Mouse (Mus musculus): Measurements from ENCODE around the gene St3gal4. TPM values are rescaled to one million over a fixed set of nuclear protein-coding genes. Genes with fewer than 3 reads are reported as not detected.

St3gal4 gene
- polyA plus RNA-seq, 1 experiment: 11.6 TPM

DNA sequence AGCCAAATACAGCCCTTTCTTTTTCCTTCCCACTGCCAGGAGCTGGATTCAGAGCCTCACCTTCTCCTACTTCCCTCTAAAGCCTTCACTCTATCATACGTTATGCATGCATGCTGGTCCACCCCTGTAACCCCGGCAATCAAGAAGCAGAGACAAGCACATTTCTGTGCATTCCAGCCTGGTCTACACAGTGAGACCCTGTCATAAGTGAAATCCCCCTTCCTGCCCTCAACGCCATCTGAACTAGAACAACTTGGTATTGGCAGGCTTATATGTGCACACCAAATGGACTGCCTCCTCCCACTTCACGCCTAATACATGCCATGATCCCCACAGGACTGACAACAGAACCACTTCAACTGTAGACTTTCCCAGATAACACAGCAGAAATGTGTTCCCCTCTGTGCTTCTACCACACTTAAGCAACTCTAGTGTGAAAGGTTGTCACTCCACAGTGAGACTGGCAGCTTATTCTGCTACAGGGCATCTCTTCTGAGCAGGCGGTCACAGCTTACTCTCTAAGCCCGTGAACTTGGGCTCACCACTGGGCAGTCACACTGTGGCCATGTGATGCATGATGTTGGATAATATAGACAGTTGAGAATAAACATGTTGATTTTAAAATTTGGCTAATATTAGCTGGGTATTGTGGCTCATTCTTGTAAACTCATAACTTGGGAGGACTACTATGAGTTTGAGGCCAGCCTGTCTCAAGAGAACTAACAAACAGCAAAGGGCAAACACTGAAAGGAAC, 68.2 kb downstream of the St3gal4 start:
- H3K27me3 ChIP-seq (ENCODE audit: control insufficient read depth, insufficient read depth, low read length): no peaks in the 10 kb centered on the region
- WGBS: 91% methylated on average over 6 of the region's 6 CpGs
- TF ChIP-seq POLR2A (IDR thresholded peaks at IDR 0.05; ENCODE audit: low read depth, low read length) (no peak), CTCF (IDR thresholded peaks at IDR 0.05; ENCODE audit: extremely low read depth, insufficient read depth, insufficient read length, insufficient replicate concordance) (no peak)
- H3K27ac ChIP-seq (ENCODE audit: insufficient read depth, low read length): no peak overlapping the region
- H3K36me3 ChIP-seq (ENCODE audit: control insufficient read depth, insufficient read depth, low read length): peaks cover 4% of the 10 kb centered on the region; the same call in 1 of the 2 replicates
- no peak overlapping the region for H3K4me3 ChIP-seq (ENCODE audit: extremely low read depth, insufficient read depth, insufficient read length)
- no peak for DNase-seq (ENCODE audit: low read depth in 1 of 2, low spot score in 2 of 2)
- H3K4me1 ChIP-seq (ENCODE audit: control insufficient read depth, insufficient read depth, insufficient read length): peaks cover 5% of the 10 kb centered on the region; the same call in 1 of the 2 replicates

- peak in 1 of 2 experiments; percentile 9 for DNase-seq (ENCODE audit: low read depth in 1 of 2, low spot score in 2 of 2)
- peaks cover 4% of the 10 kb centered on the region; the same call in 1 of the 2 replicates for H3K36me3 ChIP-seq (ENCODE audit: control insufficient read depth, insufficient read depth, low read length)
- H3K4me3 ChIP-seq (ENCODE audit: extremely low read depth, insufficient read depth, insufficient read length): no peak overlapping the region
- H3K4me1 ChIP-seq (ENCODE audit: control insufficient read depth, insufficient read depth, insufficient read length): no peaks in the 10 kb centered on the region
- 76% methylated on average over 3 of the region's 3 CpGs for WGBS
- no peak overlapping the region for H3K27ac ChIP-seq (ENCODE audit: insufficient read depth, low read length)
- no peaks in the 10 kb centered on the region for H3K27me3 ChIP-seq (ENCODE audit: control insufficient read depth, insufficient read depth, low read length)
- no peak for TF ChIP-seq POLR2A (IDR thresholded peaks at IDR 0.05; ENCODE audit: low read depth, low read length)
- TF ChIP-seq CTCF (IDR thresholded peaks at IDR 0.05; ENCODE audit: extremely low read depth, insufficient read depth, insufficient read length, insufficient replicate concordance): no peak
Measured at GRCm38 (mm10) chr9:35049891-35050527, 69.1 kb downstream of the St3gal4 start.

- H3K4me3 ChIP-seq (ENCODE audit: extremely low read depth, insufficient read depth, insufficient read length): no peak overlapping the region
- peaks cover 3% of the 10 kb centered on the region; the same call in 1 of the 2 replicates for H3K36me3 ChIP-seq (ENCODE audit: control insufficient read depth, insufficient read depth, low read length)
- H3K27ac ChIP-seq (ENCODE audit: insufficient read depth, low read length): no peak overlapping the region
- H3K4me1 ChIP-seq (ENCODE audit: control insufficient read depth, insufficient read depth, insufficient read length): no peaks in the 10 kb centered on the region
- WGBS: 85% methylated on average over 6 of the region's 6 CpGs
- H3K27me3 ChIP-seq (ENCODE audit: control insufficient read depth, insufficient read depth, low read length): no peaks in the 10 kb centered on the region
- DNase-seq (ENCODE audit: low read depth in 1 of 2, low spot score in 2 of 2): no peak
- TF ChIP-seq POLR2A (IDR thresholded peaks at IDR 0.05; ENCODE audit: low read depth, low read length) (no peak), CTCF (IDR thresholded peaks at IDR 0.05; ENCODE audit: extremely low read depth, insufficient read depth, insufficient read length, insufficient replicate concordance) (no peak)
Measured at GRCm38 (mm10) chr9:35048449-35048848, 70.6 kb downstream of the St3gal4 start.

GRCm38 (mm10) chr9:35045756-35046155, 73.3 kb downstream of the St3gal4 start:
- TF ChIP-seq POLR2A (IDR thresholded peaks at IDR 0.05; ENCODE audit: low read depth, low read length): no peak
- TF ChIP-seq CTCF (IDR thresholded peaks at IDR 0.05; ENCODE audit: extremely low read depth, insufficient read depth, insufficient read length, insufficient replicate concordance): no peak
- Histone ChIP-seq H3K27me3 (ENCODE audit: control insufficient read depth, insufficient read depth, low read length) (no peaks in the 10 kb centered on the region), H3K4me3 (ENCODE audit: extremely low read depth, insufficient read depth, insufficient read length) (no peak overlapping the region), H3K36me3 (ENCODE audit: control insufficient read depth, insufficient read depth, low read length) (no peaks in the 10 kb centered on the region), H3K4me1 (ENCODE audit: control insufficient read depth, insufficient read depth, insufficient read length) (no peaks in the 10 kb centered on the region), H3K27ac (ENCODE audit: insufficient read depth, low read length) (no peak overlapping the region)
- WGBS: 85% methylated on average over 2 of the region's 2 CpGs
- DNase-seq (ENCODE audit: low read depth in 1 of 2, low spot score in 2 of 2): no peak

- WGBS: 83% methylated on average over 11 of the region's 11 CpGs
- Histone ChIP-seq H3K27me3 (ENCODE audit: control insufficient read depth, insufficient read depth, low read length) (no peaks in the 10 kb centered on the region), H3K4me1 (ENCODE audit: control insufficient read depth, insufficient read depth, insufficient read length) (peaks cover 3% of the 10 kb centered on the region; the same call in 1 of the 2 replicates), H3K27ac (ENCODE audit: insufficient read depth, low read length) (no peak overlapping the region), H3K36me3 (ENCODE audit: control insufficient read depth, insufficient read depth, low read length) (no peaks in the 10 kb centered on the region), H3K4me3 (ENCODE audit: extremely low read depth, insufficient read depth, insufficient read length) (no peak overlapping the region)
- no peak for TF ChIP-seq CTCF (IDR thresholded peaks at IDR 0.05; ENCODE audit: extremely low read depth, insufficient read depth, insufficient read length, insufficient replicate concordance)
- no peak for TF ChIP-seq POLR2A (IDR thresholded peaks at IDR 0.05; ENCODE audit: low read depth, low read length)
- no peak for DNase-seq (ENCODE audit: low read depth in 1 of 2, low spot score in 2 of 2)
Measured at GRCm38 (mm10) chr9:35045031-35045531, 74.0 kb downstream of the St3gal4 start.

DNA sequence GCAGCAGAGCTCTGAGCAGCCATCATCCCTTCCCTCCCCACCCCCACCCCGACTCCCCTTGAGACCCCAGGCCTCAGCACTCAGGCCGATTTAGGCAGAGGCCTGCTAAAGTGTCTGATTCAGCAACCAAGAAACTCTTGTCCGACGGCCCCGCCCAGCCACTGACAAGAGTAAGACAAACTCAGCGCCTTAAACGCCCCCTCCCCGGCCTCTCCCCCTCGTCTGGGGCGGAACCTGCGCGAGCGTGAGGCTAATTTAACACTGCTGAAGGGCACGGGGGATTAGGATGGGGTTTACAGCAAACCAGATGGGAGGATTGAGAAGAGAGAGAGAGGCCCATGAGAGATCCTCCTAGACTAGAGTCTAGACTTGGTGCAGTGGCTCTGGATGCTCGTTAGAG, 74.6 kb downstream of the St3gal4 start:
- H3K4me3 ChIP-seq (ENCODE audit: extremely low read depth, insufficient read depth, insufficient read length): no peak overlapping the region
- H3K27me3 ChIP-seq (ENCODE audit: control insufficient read depth, insufficient read depth, low read length): no peaks in the 10 kb centered on the region
- H3K4me1 ChIP-seq (ENCODE audit: control insufficient read depth, insufficient read depth, insufficient read length): peaks cover 3% of the 10 kb centered on the region; the same call in 1 of the 2 replicates
- no peaks in the 10 kb centered on the region for H3K36me3 ChIP-seq (ENCODE audit: control insufficient read depth, insufficient read depth, low read length)
- DNase-seq (ENCODE audit: low read depth in 1 of 2, low spot score in 2 of 2): no peak
- TF ChIP-seq CTCF (IDR thresholded peaks at IDR 0.05; ENCODE audit: extremely low read depth, insufficient read depth, insufficient read length, insufficient replicate concordance) (no peak), POLR2A (IDR thresholded peaks at IDR 0.05; ENCODE audit: low read depth, low read length) (no peak)
- H3K27ac ChIP-seq (ENCODE audit: insufficient read depth, low read length): no peak overlapping the region
- WGBS: 87% methylated on average over 15 of the region's 15 CpGs
